Mouse (Mus musculus): ENCODE results near the gene Sars2.
A peak's percentile ranks its signal among the peaks of the same experiment; 100 is the strongest.
"Not testable (repeated sequence)": the region's sequence is repeated elsewhere in the genome, so short reads cannot be mapped to it uniquely, and the experiment has no call there.

Gene Sars2

DNA sequence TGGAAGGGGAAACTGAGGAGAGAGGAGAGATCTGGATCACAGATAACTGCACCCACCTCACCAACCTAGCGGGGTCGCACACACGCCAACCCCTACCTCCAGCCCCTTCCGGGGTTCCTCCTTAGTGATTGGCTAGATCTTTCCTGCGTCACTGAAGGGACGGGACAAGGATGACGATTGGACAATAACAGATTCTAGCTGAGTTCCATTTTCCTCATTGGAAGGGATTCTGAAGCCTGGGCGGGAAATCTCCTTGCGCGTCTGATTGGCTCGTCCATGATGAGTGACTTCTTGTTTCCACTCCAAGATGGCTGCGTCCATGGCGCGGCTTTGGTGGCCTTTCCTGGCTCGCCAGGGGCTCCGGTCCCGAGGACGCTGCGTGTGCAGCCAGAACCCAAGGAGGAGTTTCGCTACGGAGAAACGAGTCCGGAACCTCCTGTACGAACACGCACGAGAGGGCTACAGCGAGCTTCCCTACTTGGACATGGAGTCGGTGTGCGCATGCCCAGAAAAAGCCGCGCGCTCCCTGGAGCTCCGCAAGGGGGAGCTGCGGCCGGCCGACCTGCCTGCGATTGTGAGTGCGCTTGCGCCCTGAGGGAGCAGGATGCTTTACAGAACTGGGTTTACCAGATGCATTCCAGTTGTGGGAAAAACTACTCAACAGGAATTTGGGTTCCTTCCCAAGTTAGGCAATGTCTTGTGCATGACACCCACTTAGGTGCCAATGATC, at the start of gene Sars2, which contains the start of gene Mrps12:
Sars2 (plus strand) TSS at position 284 of the 730 bp plus-strand sequence.
Mrps12 (minus strand) TSS at position 112 of the 730 bp plus-strand sequence.
- DNase-seq (ENCODE audit: low read depth, low spot score) = peak; percentile 98

DNA sequence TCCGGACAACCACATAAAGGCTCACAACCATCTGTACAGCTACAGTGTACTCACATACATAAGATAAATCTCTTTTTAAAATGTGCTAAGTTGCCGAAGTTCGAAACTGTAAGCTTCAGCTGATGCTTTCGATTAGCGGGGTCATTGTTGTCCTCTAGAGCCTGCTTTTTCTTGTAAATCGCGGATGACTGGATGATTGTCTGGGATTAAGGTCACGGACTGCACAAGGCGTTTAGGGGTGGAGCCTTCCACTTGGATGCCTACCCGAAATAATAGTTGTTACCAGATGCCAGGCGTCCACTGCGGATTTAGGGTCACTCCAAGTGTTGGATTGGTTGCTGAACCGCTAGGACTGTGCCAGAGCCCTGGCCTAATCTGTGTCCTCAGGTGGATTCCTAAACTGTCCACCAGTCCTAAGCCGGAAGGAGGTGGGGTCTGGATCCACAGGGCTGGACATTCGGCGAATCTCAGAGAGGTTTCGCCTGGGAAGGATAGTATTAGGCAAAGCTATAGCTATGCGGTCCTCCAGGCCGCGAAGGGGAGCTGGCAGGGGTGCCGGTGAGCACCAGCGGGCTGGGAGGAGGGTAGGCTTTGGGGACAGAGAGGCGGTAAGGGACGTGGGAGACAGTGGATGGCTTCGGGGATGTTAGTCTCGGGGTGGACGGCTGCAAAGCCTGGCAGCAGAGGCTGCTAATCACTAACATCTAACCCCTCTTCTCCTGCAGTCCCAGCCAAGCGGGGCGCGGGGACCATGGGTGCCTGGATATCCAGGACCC, 49.1 kb upstream of the Sars2 start, which contains the start of gene Fbxo27:
Fbxo27 (plus strand) TSS at position 305 of the 776 bp plus-strand sequence.
- no peak for DNase-seq (ENCODE audit: low read depth, low spot score)

DNA sequence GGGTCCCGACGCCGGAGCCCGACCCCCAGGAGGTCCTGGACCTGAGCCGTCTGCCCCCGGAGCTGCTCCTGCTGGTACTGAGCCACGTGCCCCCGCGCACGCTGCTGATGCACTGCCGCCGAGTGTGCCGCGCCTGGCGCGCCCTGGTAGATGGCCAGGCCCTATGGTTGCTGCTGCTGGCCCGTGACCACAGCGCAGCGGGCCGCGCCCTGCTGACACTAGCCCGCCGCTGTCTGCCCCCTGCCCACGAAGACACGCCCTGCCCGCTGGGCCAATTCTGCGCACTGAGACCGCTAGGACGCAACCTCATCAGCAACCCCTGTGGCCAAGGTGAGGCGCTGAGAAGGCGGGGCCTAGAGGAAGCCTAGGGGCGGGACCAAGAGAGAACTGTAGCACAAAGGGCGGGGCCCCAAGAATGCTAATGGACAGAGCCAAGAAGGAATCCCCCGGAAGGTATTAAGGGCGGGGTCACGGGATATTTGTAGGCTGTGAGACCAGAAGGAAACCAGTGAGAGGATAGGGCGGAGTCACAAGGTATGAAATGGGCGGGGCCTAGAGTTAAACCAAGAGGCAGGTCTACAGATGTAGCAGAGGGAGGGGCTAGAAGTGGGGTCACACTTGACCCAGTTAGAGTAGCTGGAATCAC, 48.3 kb upstream of the Sars2 start:
- peak; percentile 1 for DNase-seq (ENCODE audit: low read depth, low spot score)

DNA sequence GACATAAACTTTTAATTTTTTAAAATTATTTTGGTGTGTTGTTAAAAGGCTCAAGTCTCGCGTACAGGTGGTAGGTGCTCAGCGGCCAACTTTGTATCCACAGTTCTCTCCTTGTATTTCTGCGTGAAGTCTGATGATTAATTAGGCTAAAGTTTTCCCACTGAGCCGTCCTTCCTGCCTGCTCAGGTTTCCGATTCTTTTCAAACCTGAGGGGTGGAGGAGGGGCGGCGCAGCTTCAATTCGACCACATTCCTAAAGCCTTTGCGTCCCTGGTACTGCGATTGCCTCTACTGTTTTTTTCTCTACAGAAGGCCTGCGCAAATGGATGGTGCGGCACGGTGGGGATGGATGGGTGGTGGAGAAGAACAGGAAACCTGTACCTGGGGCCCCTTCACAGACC, 47.4 kb upstream of the Sars2 start:
- DNase-seq (ENCODE audit: low read depth, low spot score) = no peak

- no peak for DNase-seq (ENCODE audit: low read depth, low spot score)
These were observed 46.8 kb upstream of the Sars2 start for GRCm38 (mm10) chr7:28694966-28695511.

DNA sequence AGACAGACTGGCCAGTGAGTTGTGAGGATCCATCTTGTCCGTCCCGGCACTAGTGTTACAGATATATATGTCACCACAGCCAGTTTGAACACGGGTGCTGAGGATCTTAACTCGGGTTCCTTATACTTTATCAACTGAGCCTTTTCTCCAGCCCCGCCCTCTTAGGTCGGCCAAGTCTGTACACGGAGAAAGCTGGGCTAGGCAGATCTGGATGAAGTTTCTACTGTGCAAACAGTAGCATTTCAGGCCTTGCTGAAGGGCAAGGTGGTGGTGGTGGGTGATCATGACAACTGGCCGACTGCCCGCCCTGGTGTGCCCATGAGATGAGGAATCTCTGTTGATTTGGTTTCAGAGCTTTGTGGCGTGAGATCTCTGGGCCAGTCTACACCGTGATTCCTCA, 44.5 kb upstream of the Sars2 start:
- DNase-seq (ENCODE audit: low read depth, low spot score) = no peak

DNA sequence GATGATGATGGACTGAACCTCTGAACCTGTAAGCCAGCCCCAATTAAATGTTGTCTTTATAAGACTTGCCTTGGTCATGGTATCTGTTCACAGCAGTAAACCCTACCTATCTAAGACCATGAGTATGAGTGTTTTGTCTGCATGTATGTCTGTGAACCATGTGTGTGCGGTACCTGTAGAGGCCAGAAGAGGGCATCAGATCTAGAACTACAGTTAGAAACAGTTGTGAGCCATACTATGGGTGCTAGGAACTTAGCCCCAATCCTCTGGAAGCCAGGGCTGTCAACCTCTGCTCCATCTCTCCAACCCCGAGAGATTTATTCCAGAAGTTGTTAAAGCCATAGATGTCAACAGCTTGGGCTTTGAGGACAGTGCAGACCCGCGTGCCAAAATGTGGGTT, 41.5 kb upstream of the Sars2 start:
- no peak for DNase-seq (ENCODE audit: low read depth, low spot score)

GRCm38 (mm10) chr7:28701306-28701705, 40.5 kb upstream of the Sars2 start:
- not testable (repeated sequence) for DNase-seq (ENCODE audit: low read depth, low spot score)

DNA sequence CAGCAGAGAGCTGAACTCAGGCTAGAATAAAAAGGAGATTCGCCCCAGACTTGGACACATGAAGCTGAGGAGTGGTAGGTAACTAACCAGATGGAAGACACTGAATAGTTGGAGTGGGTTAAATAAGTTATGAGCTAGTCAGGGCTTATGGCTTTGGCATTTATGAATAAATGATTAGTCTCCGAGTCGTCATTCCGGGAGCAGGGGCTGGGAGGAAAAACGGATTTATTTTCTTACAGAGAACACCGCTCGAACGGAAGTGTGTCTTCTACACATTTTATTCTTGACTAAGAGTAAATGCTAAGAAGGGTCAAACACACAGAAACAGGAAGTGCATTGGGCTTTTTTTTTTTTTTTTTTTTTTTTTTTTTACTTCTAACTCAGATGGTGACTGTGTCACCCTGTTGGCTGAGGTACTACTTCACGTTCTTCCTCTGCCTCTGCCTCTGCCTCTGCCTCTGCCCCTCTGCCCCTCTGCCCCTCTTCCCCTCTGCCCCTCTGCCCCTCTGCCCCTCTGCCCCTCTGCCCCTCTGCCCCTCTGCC, 39.1 kb upstream of the Sars2 start:
- no peak for DNase-seq (ENCODE audit: low read depth, low spot score)

- no peak for DNase-seq (ENCODE audit: low read depth, low spot score)
These were observed 32.3 kb upstream of the Sars2 start for GRCm38 (mm10) chr7:28709454-28709853.

DNA sequence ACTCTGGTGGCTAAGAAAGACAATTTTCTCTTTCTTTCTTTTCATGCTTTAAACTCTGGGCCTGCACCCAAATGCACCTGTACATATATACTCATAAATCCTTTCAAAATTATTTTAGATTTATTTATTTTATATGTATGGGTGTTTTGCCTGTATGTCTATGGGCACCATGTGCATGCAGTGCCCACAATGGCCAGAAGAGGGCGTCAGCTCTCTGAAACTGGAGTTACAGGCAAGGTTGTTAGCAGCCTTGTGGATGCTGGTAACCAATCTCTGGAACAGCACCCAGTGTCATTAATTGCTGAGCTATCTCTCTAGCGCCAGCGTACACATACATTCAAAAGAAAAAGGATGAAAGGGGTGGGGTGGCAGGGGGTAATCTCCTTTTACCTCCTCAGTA, 30.8 kb upstream of the Sars2 start:
- DNase-seq (ENCODE audit: low read depth, low spot score) = no peak

- DNase-seq (ENCODE audit: low read depth, low spot score) = no peak
These were observed 27.1 kb upstream of the Sars2 start for GRCm38 (mm10) chr7:28714667-28715066.

DNA sequence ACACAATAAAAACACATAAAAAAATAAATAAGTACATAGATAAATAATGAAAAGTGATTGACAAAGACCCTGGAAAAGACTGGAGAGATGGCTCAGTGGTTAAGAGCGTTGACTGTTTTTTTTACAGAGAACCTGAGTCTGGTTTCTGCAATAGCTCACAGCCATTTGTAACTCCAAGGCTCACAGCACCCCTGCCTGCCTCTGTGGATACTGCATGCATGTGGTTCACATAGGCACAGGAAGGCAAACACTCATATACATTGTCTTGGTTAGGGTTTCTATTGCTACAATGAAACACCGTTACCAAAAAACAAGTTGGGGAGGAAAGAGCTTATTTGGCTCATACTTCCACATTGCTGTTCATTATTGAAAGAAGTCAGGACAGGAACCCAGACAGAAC, 26.2 kb upstream of the Sars2 start:
- DNase-seq (ENCODE audit: low read depth, low spot score) = no peak

DNA sequence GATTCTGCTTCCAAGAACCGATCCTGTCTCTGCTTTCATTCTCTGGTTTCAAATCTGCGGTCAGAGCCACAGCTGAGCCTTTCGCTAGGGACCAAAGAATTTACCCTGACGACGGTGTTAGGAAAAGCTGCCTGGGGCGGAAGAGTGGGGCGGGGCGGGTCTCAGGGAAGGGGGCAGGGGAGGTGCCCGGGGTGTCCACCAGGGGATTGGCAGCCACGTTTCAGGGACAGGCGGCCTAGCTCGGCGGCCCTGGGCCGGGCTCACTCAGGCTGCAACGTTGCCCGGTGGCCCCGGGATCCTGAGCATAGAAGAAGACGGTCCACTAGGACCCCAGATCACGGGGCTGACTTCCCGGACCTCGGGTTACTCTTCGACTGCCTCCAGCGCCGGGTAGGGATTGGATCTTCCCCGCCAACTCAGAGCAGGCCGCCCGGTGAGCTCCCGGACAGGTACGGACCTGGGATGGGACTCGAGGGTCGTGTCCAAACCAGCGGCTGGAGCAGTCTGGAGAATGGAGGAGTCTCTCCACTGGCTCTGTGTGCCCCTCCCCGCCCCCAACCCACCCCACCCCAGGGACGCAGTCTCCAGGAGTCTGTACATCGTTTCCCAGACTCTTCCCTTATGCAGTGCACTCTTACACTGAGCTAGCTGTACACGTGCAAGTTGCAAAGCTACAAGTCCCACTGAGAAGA, 25.1 kb upstream of the Sars2 start, which contains the start of gene Fbxo17:
Fbxo17 (plus strand) TSS at position 215 of the 692 bp plus-strand sequence.
- DNase-seq (ENCODE audit: low read depth, low spot score) = no peak

DNA sequence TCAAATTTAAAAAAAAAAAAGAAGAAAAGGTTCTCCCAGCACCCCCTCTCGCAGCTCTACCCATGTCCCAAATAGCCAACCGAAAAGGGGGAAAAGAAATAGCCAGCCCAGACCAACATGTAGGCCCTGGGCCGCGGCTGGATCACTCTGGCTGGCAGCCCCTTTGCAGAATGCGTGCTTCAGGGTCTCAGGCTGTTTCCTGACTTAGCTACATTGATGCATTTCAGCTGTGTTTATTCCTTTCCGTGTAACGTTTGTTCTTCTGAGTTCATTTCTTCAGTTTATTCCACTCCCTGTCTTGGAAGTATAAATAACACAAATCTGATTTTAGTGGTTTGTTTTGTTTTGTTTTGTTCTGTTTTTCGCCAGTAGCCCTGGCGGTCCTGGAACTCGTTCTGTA, 24.1 kb upstream of the Sars2 start:
- no peak for DNase-seq (ENCODE audit: low read depth, low spot score)

DNA sequence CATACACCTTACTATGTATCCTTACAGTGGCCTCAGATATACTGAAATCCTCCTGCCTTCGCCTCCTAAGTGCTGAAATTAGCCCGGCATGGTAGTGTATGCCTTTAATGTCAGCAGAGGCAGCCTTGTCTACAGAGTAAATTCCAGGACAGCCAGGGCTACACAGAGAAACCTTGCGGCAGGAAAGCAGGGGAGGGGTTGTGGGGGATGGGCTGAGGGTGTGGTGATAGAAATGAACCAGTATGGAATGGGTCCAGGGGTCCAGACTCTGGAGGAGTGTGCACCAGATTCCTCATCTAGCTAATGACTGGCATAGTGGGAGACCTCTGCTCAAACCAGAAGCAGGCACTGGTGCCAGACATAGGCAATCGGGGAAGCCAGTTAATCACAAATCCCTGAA, 22.6 kb upstream of the Sars2 start:
- DNase-seq (ENCODE audit: low read depth, low spot score) = no peak

GRCm38 (mm10) chr7:28719650-28720049, 22.1 kb upstream of the Sars2 start:
- no peak for DNase-seq (ENCODE audit: low read depth, low spot score)

DNA sequence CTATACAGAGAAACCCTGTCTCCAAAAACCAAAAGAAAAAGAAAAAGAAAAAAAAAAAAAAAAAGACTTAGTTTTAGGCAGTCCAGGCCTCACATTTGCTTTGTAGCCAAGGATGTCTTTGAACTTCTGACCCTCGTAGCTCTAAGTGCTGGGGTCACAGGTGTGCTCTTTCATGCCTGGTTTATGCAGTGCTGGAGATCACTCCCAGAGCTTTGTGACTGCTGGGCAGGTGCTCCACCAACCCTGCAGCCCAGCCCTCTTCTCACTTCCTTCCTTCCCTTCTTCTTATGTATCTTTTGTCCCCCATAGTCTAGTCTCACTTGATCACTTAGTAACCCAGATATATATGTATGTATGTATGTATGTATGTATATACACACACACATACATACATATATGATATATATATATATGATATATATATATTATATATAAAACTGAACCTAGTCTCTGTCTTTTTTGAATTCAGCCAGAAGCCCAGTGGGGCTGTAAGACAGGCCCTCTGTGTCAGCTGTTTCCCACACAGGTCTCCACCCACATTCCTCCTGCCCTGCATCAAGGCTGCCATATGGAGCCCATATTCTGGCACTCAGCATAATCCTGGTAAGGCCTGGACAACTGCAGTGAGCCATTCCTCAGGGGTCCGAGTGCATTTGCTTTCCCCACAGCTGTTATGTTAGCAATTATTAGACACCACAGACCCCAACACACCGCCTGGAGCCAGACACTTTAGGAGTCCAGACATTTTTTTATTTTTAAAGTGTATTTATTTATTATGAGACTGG, 20.8 kb upstream of the Sars2 start:
- DNase-seq (ENCODE audit: low read depth, low spot score) = no peak

DNA sequence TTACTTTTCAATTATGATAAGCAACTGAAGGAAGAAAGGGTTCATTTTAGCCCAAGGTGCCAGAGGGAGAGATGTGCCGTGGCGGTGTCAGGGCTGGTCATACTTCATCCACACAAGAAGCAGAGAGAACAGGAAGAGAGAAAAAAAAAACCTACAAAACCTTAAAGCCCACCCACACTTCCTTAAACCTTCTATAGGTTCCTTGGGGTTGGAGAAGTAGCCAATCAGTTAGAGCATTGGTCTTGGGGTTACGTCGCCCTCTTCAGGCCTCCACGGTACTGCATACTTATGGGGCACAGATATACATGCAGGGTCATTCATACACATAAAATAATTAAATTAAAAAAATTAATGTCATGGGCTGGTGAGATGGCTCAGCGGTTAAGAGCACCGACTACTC, 19.7 kb upstream of the Sars2 start:
- no peak for DNase-seq (ENCODE audit: low read depth, low spot score)

GRCm38 (mm10) chr7:28724613-28725012, 17.2 kb upstream of the Sars2 start:
- DNase-seq (ENCODE audit: low read depth, low spot score) = no peak

Data from c-Kit-negative CD71-positive TER-119-positive erythroid progenitor cells, embryonic 14.5 days (primary cell).